Mouse (Mus musculus) limb, embryonic 14.5 days (tissue): Measurements from ENCODE around the gene Fbxo9. TPM values are rescaled to one million over a fixed set of nuclear protein-coding genes. Genes with fewer than 3 reads are reported as not detected.

Experiments used
- ATAC-seq: fragments of 200-750 bp; cut with Nextera tagmentation; 2 replicates; pipeline ENCODE4 v1.8.0; 2017; ENCODE audit warnings: low read depth, moderate number of reproducible peaks, moderate TSS enrichment; ENCODE audit not compliant: low FRiP score
- DNase-seq: peaks from one replicate; pipeline ENCODE4 v3.0.0-alpha.2; 2015; ENCODE audit warnings: low spot score
- H3K27ac ChIP-seq: fragments of 300-500 bp; sonication (generic); replicated peaks from 2 replicates; pipeline ENCODE4 v1.5.1; 2014; ENCODE audit warnings: low read depth, mild to moderate bottlenecking, low read length, moderate library complexity, mixed read lengths
- H3K27me3 ChIP-seq: fragments of 300-500 bp; sonication (generic); 2 replicates; pipeline ENCODE4 v1.6.1; 2014; ENCODE audit warnings: low read length, mixed read lengths; ENCODE audit not compliant: control insufficient read depth, insufficient read depth
- H3K36me3 ChIP-seq: fragments of 300-500 bp; sonication (generic); 2 replicates; pipeline ENCODE4 v1.6.1; 2014; ENCODE audit warnings: mild to moderate bottlenecking, low read length, moderate library complexity, mixed read lengths; ENCODE audit not compliant: control insufficient read depth, insufficient read depth
- H3K4me1 ChIP-seq: fragments of 300-500 bp; sonication (generic); 2 replicates; pipeline ENCODE4 v1.6.1; 2014; ENCODE audit warnings: antibody characterized with exemption, low read length, mixed read lengths; ENCODE audit not compliant: control insufficient read depth, insufficient read depth
- H3K4me2 ChIP-seq: fragments of 300-500 bp; sonication (generic); replicated peaks from 2 replicates; pipeline ENCODE4 v1.6.1; 2014; ENCODE audit warnings: low read depth, mild to moderate bottlenecking, low read length, moderate library complexity; ENCODE audit not compliant: severe bottlenecking
- H3K4me3 ChIP-seq: fragments of 300-500 bp; sonication (generic); replicated peaks from 2 replicates; pipeline ENCODE4 v1.5.1; 2014; ENCODE audit warnings: low read length
- H3K9ac ChIP-seq: fragments of 300-500 bp; sonication (generic); 2 replicates; pipeline ENCODE4 v1.6.1; 2014; ENCODE audit warnings: mild to moderate bottlenecking, low read depth, low read length, moderate library complexity; ENCODE audit not compliant: severe bottlenecking
- H3K9me3 ChIP-seq: fragments of 300-500 bp; sonication (generic); 2 replicates; pipeline ENCODE4 v1.6.1; 2016; ENCODE audit warnings: low read length; ENCODE audit not compliant: control insufficient read depth
- POLR2A ChIP-seq: fragments of 200-500 bp; IDR thresholded peaks from 2 replicates; pipeline ENCODE4 v1.8.0; 2012; ENCODE audit warnings: inconsistent platforms, mild to moderate bottlenecking, moderate library complexity, borderline replicate concordance; ENCODE audit not compliant: insufficient read depth, insufficient read length; ENCODE audit errors: extremely low read depth
- WGBS: fragments of 180-500 bp; shearing (Covaris S2); extraction: QIAGEN DNeasy Blood & Tissue Kit; methylation state at CpG from one replicate; pipeline ENCODE4 v1.1.7; 2014; 5-methylcytosine and 5-hydroxymethylcytosine counted together
- polyA plus RNA-seq, 2 experiments: library from polyadenylated mRNA; depleted of rRNA in 1 of 2; stranded (reverse) in 1 of 2; unstranded in 1 of 2; fragments of >200 nt; fragmentation: Nextera tagmentation in 1 of 2; extraction: Ambion mirVana in 1 of 2; gene quantifications; 2 replicates each; pipeline versions ENCODE4 v1.2.1 to v1.2.3; 2012 to 2014

Fbxo9 gene
- polyA plus RNA-seq, 2 experiments, result 43.6 to 61.4 TPM

GRCm38 (mm10) chr9:78090596-78090995 is 18.3 kb downstream of the Fbxo9 start:
- H3K9me3 ChIP-seq, result no peaks in the 10 kb centered on the region
- WGBS, result 91% methylated on average over 3 of the region's 3 CpGs
- no peak overlapping the region for H3K9ac ChIP-seq
- H3K4me2 ChIP-seq, result no peak overlapping the region
- H3K27ac ChIP-seq, result no peak overlapping the region
- TF ChIP-seq POLR2A, result no peak
- H3K4me1 ChIP-seq, result no peaks in the 10 kb centered on the region
- peaks cover 65% of the 10 kb centered on the region for H3K36me3 ChIP-seq
- no peak overlapping the region for H3K4me3 ChIP-seq
- DNase-seq, result no peak
- ATAC-seq, result no peak
- H3K27me3 ChIP-seq, result no peaks in the 10 kb centered on the region

GRCm38 (mm10) chr9:78089906-78090305 is 19.0 kb downstream of the Fbxo9 start:
- no peaks in the 10 kb centered on the region for H3K27me3 ChIP-seq
- H3K4me2 ChIP-seq, result no peak overlapping the region
- H3K27ac ChIP-seq, result no peak overlapping the region
- no peak overlapping the region for H3K9ac ChIP-seq
- H3K36me3 ChIP-seq, result peaks cover 65% of the 10 kb centered on the region
- WGBS, result 88% methylated on average over 1 of the region's 1 CpGs
- no peaks in the 10 kb centered on the region for H3K9me3 ChIP-seq
- no peak for ATAC-seq
- TF ChIP-seq POLR2A, result no peak
- no peak overlapping the region for H3K4me3 ChIP-seq
- no peaks in the 10 kb centered on the region for H3K4me1 ChIP-seq
- no peak for DNase-seq

GRCm38 (mm10) chr9:78088971-78089370 is 19.9 kb downstream of the Fbxo9 start:
- H3K27me3 ChIP-seq, result no peaks in the 10 kb centered on the region
- no peak for TF ChIP-seq POLR2A
- H3K4me3 ChIP-seq, result no peak overlapping the region
- peaks cover 69% of the 10 kb centered on the region for H3K36me3 ChIP-seq
- no peak for ATAC-seq
- H3K4me1 ChIP-seq, result no peaks in the 10 kb centered on the region
- 85% methylated on average over 7 of the region's 7 CpGs for WGBS
- no peak overlapping the region for H3K4me2 ChIP-seq
- no peak for DNase-seq
- no peak overlapping the region for H3K27ac ChIP-seq
- H3K9me3 ChIP-seq, result no peaks in the 10 kb centered on the region
- no peak overlapping the region for H3K9ac ChIP-seq

- no peak for DNase-seq
- peaks cover 70% of the 10 kb centered on the region for H3K36me3 ChIP-seq
These were observed 20.3 kb downstream of the Fbxo9 start for GRCm38 (mm10) chr9:78088521-78088920.

GRCm38 (mm10) chr9:78087751-78088150 is 21.1 kb downstream of the Fbxo9 start:
- no peak for TF ChIP-seq POLR2A
- 90% methylated on average over 9 of the region's 9 CpGs for WGBS
- H3K9ac ChIP-seq, result no peak overlapping the region
- H3K27ac ChIP-seq, result no peak overlapping the region
- H3K4me1 ChIP-seq, result no peaks in the 10 kb centered on the region
- DNase-seq (no peak), ATAC-seq (no peak)
- H3K9me3 ChIP-seq, result no peaks in the 10 kb centered on the region
- H3K36me3 ChIP-seq, result peaks cover 70% of the 10 kb centered on the region
- no peak overlapping the region for H3K4me2 ChIP-seq
- no peak overlapping the region for H3K4me3 ChIP-seq
- H3K27me3 ChIP-seq, result no peaks in the 10 kb centered on the region

More at GRCm38 (mm10) chr9:78088521-78088920, 20.3 kb downstream of the Fbxo9 start:
- no peaks in the 10 kb centered on the region for H3K9me3 ChIP-seq
- no peaks in the 10 kb centered on the region for H3K4me1 ChIP-seq
- TF ChIP-seq POLR2A, result no peak
- H3K4me2 ChIP-seq, result no peak overlapping the region
- H3K27ac ChIP-seq, result no peak overlapping the region
- H3K27me3 ChIP-seq, result no peaks in the 10 kb centered on the region
- H3K4me3 ChIP-seq, result no peak overlapping the region
- H3K9ac ChIP-seq, result no peak overlapping the region
- no peak for ATAC-seq
- 82% methylated on average over 4 of the region's 4 CpGs for WGBS

- peaks cover 67% of the 10 kb centered on the region for H3K36me3 ChIP-seq
- ATAC-seq, result no peak
- no peak overlapping the region for H3K4me3 ChIP-seq
- H3K27ac ChIP-seq, result no peak overlapping the region
- no peak for TF ChIP-seq POLR2A
- no peak overlapping the region for H3K4me2 ChIP-seq
- no peak for DNase-seq
- H3K9me3 ChIP-seq, result no peaks in the 10 kb centered on the region
- H3K9ac ChIP-seq, result no peak overlapping the region
- H3K4me1 ChIP-seq, result no peaks in the 10 kb centered on the region
- H3K27me3 ChIP-seq, result no peaks in the 10 kb centered on the region
- 75% methylated on average over 14 of the region's 14 CpGs for WGBS
These were observed 23.1 kb downstream of the Fbxo9 start for GRCm38 (mm10) chr9:78085722-78086287.
